Mouse (Mus musculus): Measurements from ENCODE around the gene Atrnl1.

Atrnl1 gene

DNA sequence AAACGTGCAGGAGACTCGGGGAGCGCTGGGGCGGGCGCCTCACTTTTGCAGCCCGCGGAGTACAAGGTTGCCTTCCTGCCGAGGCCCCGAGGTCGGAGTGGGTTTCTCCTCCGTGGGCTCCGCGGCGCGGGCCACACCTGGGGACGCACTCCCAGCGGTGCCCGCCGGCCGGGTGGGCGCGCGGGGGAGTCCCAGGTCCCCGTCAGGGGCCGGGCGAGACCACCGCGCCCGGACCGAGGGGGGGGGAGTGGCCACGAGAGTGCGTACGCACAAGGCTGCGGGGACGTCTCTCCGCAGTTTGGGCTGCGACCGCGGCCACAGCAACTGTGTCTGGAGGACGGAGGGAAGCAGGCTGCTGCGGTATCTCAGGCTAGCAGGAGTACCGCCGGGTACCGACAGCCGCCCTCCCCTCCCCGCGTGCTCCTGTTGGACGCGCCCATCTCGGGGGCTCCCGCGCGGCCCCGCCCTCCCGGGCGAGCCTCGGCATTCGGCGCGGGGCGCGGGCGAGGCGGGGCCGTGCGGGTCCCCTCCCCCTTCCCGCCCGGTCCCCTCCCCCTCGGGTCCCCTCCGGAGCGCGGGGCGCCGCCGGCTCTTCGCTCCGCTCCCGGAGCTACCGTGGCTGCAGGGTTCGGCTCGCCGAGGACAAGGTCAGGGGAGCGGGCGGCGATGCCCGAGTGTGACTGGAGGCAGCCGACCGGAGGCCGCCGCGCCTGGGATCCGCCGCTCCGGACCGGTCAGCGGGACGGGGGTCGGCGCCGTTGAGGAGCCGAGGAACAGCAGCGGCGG, at the start of gene Atrnl1:
Gene Atrnl1, plus strand, starts transcription at position 559 of the 786 bp plus-strand sequence.
- no peak for DNase-seq (ENCODE audit: extremely low read depth, low read depth, low spot score)

DNA sequence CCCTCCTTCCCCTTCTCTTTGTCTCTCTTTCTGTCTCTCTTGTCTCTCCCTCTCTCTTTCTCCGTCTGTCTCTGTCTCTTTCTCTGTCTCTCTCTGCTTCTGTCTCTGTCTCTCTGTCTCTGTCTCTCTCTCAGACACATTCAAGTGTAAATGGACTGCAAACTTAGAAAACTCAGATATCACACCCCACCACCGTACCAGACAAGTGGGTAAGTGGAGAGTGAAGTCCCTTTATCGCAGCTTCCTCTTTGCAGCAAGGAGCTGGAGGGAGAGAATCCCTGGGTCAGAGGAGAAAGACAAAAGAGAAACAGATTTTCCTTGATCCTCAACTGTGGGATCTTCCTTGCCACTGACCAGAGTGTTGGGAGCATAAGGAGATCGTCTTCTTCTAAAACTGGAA, 49.3 kb upstream of the Atrnl1 start:
- no peak for DNase-seq (ENCODE audit: extremely low read depth, low read depth, low spot score)

DNA sequence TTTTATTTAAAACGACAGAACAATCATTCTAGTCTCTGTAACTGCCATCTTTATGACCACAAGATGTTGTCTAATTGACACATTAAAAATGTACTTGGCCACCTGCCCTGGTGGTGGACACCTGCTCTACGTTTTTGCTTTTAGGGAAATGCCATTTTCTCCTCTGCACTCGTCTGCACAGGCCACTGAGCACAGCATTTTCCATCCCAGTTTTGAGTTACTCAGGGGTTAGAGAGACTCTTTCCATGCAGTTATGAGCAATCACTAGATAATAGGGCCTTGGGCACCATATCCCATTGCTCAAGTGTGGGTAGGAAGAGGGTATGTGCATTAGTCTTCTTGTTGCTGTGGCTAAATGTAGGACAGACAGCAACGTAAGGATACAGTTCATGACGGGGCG, 41.8 kb upstream of the Atrnl1 start:
- no peak for DNase-seq (ENCODE audit: extremely low read depth, low read depth, low spot score)

DNA sequence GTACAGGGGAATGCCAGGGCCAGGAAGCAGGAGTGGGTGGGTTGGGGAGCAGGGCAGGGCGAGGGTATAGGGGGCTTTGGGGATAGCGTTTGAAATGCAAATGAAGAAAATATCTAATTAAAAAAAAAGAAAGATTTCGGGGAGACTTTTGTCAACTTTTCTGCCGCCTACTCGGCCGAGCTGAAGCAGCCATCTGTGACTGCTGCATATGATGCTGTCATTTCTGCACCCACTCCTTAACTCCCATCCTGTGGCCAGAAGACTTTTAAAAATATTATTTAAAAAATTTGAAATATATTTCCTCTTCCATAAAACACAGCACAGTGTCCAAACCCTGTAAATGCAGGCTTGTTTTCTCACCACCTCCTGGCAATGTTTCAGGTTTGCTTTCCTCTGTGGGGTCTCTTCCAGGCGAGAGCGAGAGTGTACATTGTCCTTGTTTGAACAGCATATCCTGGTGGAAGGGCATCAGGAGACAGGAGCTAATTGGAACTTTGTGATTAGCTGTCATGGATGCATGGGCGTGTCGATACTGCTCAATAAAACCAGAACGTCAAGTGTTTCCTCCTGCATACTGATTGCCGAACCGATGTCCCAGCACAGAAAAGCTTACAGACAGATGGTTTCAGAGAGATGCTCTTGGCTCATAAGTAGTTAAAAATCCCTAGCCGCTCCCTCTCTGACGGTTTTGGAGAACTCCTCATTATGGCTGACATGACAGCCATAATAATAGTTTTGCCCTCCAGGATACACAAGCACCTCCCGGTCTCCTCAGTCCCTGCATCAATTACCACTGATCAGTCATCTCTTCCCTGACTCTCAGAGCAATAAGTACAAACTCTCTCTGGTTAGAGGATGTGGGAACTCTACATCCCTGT, 38.2 kb upstream of the Atrnl1 start:
- DNase-seq (ENCODE audit: extremely low read depth, low read depth, low spot score), result no peak

DNA sequence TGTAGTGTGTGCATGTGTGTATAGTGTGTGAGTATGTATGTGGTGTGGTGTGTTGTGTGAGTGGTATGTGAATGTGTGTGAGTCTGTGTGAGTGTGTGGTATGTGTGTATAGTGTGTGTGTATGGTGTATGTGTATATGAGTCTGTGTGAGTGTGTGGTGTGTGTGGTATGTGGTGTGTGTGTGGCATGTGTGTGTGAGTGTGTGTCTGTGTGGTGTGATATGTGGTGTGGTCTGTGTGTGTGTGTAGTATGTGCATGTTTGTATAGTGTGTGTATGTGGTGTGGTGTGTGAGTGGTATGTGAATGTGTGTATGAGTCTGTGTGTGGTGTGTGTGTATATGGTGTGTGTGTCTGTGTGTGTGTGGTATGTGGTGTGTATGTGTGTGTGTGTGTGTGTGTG, 37.4 kb upstream of the Atrnl1 start:
- DNase-seq (ENCODE audit: extremely low read depth, low read depth, low spot score), result no peak

DNA sequence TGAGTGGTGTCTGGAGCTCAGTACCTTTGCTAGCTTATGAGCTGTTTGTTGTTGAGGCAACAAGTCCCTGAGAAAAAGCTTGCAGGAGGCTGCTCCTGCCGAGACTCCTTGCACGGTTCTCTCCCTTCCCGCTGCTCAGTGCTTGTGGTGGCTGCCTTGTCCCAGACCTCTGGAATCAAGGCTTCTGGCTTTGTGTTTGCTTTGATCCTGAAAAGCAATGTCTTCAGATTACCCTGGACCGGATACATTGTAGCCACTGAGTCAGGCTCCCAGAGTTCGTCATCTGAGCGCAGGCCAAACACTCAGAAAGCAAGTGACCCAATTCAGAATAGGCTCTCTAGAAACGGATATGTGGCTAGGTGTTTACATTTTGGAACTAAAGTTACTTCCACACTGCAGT, 35.8 kb upstream of the Atrnl1 start:
- DNase-seq (ENCODE audit: extremely low read depth, low read depth, low spot score), result no peak

DNA sequence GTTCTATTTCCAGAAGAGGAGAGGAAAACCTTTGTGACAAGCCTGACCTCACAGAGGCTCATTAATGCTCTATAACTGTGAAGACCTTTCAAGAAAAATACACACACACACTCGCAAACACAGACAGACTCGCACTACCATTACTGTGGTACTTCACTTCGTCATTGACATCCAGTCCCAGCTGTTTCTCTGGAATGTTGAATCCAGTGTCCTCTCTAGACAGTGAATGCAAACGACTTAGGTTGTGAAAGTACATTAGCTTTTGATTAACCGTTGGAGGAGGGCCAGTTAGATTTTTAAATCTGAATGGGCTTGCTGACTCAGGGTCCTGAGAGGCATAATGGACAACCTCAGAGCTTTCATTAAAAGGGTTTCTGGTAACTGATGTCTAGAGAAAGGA, 34.0 kb upstream of the Atrnl1 start:
- no peak for DNase-seq (ENCODE audit: extremely low read depth, low read depth, low spot score)

DNA sequence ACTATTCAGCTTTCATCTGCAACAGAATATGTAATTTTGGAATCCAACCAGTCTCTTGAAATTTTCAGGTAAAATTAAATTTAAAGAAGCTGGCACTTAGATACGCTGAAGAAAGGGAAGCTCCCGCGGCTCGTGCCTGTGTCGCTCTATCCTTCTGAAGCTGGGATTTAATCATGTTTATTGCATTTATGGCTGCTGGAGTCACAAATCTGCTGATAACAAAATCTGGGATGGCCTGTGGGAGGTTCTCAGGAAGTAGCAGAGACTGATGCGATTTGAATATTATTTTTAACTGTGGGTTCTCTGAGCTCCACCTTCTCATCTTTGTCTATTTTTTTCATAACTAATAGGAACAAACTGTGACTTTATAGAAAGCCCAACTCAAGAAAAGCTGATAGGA, 33.6 kb upstream of the Atrnl1 start:
- DNase-seq (ENCODE audit: extremely low read depth, low read depth, low spot score), result no peak

DNA sequence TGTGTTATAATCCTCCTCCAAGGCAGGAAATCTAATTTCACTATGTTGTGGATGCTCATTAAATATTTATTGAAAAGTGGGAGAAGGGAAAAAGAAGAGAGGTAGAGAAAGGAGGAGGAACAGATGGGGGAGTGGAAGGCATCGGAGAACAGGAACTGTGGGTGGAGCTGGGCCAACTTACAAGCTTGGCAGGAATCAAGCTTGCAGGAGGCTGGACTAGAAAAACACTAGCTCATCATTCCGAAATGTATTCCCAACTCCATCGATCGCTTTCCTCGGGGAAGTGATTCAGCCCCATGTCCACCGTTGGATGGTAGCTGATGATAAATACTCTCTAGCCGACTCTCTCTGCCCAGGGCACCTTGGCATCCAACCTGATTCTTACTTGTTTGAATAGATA, 29.9 kb upstream of the Atrnl1 start:
- no peak for DNase-seq (ENCODE audit: extremely low read depth, low read depth, low spot score)

DNA sequence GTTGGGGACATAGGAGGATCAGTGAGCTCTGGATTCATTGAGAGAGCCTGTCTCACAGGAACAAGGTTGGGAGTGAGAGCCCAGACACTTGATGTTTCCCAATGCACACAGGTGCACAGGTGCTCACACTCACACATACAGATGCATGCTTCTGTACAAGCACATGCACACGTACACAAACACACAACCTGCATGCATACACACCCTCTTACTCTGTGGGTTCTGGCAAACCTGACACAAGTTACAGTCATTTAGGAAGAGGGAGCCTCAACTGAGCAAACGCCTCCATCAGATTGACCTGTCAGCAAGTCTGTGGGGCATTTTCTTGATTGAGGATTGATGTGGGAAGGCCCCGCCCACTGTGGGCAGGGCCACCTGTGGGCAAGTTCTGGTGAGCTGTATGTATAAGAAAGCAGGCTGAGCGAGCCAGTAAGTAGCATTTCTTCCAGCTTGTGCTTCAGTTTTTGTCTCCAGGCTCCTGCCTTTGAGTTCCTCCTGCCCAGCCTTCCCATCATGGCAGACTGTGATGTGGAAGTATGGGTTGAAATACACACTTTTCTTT, 25.5 kb upstream of the Atrnl1 start:
- DNase-seq (ENCODE audit: extremely low read depth, low read depth, low spot score), result no peak

DNA sequence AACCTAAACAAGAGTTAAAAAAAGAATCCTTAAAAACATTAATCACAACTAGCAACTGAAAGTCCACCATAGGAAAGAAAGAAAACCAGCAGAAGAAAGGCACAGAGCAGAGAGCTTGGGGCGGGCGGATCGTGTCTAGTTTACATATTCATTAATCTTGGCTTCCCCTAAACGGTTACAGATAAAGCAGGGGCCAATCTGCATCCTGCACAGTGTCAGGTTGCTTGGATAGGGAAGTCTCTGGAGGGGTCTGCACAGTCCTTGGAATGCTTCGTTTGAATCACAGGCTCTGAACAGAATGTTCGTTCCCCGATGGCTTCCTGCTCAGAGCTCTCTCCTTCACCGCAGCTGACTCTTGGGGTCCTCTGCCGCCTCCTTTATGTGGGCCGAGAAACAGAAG, 24.7 kb upstream of the Atrnl1 start:
- DNase-seq (ENCODE audit: extremely low read depth, low read depth, low spot score), result no peak

DNA sequence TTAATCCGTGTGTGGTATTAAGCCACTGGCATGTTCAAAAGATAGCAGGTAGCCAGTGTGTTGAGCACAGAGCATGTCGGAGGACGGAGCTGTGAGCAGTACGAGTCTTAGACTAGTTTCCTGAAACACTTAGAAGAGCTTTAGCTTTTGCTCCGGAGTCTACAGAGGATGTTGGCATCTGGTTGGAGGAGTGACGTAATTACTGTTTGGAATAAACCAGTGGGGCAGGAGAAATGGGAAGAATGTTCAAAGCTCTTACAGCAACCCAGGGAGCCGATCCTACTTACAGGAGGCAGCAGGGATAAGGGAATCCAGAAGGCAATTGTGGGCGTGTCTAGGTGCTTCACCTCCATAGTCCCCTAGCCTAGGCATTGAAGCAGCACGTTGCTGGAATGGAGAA, 21.3 kb upstream of the Atrnl1 start:
- DNase-seq (ENCODE audit: extremely low read depth, low read depth, low spot score), result no peak

DNA sequence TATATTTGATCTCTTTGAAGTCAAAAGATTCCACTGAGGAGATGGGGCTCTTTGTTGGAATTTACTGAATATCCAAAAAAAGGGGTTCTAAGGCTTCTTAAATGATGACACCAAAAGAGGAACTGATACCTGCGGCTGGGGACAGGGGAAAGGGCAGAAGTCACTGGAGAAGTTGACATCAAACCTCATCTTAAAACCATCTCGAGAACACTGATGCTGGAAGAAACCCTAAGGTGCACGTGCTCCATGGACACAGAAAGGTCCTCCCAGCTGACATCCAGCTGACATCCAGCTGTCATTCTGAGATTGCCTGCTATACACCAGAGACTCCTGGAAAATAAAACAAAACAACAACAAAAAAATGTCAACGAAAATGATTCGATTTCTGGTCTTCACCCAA, 19.9 kb upstream of the Atrnl1 start:
- no peak for DNase-seq (ENCODE audit: extremely low read depth, low read depth, low spot score)

DNA sequence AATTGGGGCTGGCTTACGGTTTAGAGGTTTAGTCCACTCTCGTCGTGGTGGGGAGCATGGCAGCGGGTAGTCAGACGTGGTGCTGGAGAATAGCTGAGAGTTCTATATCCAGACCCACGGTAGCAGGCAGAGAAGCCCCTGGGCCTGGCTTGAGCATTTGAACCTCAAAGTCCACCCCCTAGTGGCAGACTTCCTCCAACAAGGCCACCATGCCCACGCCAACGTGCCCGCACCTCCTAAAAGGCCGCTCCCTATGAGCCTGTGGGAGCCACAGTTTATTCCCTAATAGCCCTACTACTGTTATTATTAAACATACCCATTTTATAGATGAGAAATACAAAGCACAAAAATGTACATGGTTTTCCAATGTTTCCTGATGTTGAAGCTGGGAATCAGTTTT, 19.2 kb upstream of the Atrnl1 start:
- DNase-seq (ENCODE audit: extremely low read depth, low read depth, low spot score), result no peak

DNA sequence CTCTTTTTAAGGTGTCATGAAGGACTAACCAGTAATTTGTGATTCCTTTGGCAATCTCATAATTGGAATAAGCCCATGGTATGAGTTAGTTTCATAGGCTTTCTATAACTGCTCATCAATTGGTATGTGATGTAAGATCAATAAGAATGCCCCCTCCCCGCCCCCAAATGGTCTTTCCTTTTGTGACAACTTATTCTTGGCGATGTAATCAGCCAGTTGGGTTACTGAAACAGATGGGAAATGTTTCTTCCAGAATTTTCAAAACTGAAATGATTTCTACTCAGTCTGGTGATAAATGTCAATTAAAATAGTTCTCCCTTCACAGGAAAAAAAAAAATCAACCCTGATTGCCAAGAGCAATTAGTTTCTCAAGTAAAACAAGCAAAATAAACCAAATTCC, 18.5 kb upstream of the Atrnl1 start:
- DNase-seq (ENCODE audit: extremely low read depth, low read depth, low spot score), result no peak

DNA sequence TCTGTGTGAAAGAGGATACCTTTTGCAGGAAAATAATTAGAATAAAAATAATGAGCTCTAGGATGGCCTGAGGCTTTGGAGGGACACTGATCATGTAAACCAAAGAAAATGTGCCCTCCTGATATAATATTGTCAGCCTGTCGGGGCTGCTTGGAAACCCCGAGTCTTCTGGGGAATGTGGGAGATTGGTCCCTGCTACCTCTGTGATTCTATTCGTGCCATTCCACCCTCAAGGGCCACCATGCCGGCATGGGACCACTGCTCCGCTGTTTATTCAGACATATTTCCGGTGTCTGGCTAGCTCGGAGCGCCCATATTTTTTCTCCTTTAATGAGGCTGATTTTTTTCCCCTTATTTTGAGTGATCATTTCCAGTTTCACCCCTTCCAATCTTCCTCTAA, 11.7 kb upstream of the Atrnl1 start:
- no peak for DNase-seq (ENCODE audit: extremely low read depth, low read depth, low spot score)

DNA sequence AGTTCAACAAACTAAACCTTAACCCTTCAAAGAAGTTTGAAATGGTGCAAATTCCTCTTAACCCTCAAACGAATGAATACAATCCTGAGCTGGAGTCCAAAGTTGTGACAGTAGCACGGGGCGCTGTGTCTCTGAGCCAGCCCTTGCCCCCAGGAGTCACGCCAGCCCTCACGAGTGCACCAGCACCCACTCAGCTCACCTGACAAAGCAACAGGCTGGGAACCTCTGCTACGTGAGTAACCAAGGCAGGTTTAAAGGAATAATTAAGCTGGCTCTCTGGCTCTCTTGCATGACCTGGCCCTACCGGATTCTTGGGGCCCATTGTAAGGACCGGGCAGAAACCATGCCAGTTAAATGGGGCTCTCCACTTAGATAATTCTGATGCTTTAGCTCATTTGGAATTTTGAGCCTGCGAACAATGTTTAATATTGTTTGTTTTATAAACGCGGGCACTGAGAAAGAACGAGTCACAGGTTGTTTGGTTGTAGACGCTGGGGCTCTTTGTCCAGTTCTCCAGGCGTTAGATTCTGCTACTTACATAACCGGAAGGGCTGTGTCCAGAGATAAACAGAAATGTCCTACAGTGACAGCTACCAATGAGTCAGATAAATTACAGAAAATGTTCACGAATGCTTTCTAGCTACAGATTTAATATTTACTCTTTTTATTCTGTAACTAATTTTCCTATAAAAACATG, 10.5 kb upstream of the Atrnl1 start:
- no peak for DNase-seq (ENCODE audit: extremely low read depth, low read depth, low spot score)

DNA sequence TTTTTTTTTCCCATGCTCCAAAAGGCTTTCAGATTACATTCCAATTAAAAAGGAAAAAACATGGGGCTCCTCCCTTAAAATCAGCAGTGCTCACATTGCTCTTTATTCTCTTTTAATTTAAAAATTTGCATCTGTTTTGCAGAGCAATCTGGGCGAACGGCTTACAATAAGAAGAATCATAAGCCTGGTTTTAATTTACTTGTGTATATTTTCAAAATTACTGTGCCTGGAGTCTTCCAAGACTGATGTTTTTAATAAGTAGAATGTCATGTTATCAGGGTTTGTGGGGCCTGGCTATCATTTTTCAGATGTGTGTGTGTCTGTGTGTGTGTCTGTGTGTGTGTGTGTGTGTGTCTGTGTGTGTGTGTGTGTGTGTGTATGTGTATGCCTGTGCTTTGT, 9.9 kb upstream of the Atrnl1 start:
- DNase-seq (ENCODE audit: extremely low read depth, low read depth, low spot score), result no peak

DNA sequence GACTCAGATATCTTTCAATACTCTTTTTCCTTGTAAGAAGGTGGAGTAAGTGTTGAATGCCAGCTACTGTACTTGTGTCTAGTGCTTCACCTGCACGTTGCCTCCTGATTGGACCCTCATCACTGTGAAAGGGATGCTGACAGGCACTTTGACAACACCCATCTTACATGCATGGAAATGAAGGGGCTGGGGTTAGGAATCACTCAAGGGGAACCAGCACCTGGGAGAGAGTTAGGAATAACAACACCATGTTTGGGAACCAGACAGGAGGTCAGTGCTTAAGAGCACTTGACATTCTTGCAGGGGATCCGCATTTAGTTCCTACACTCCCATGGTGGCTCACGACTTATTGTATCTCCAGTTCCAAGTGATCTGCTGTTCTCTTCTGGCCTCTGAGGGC, 7.2 kb upstream of the Atrnl1 start:
- no peak for DNase-seq (ENCODE audit: extremely low read depth, low read depth, low spot score)

DNA sequence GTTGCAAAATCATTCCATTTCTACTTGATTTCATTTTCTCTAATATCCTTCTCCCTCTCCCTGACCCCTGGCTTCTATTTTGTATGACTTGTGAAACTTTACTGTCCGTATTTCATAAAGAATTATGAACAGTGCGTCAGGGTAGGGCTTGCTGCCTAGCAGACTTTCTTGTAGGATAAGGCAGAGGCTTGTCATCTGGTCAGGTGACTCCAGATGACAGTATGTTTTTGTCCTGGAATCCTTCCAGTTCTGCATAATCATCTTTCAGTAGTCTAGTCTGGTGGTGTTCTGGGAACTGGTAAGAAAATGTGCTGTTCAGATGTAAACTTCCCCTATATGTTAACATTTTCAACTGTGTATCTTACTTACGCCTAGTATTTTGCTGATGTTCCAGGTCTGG, 4.9 kb upstream of the Atrnl1 start:
- DNase-seq (ENCODE audit: extremely low read depth, low read depth, low spot score), result no peak

DNA sequence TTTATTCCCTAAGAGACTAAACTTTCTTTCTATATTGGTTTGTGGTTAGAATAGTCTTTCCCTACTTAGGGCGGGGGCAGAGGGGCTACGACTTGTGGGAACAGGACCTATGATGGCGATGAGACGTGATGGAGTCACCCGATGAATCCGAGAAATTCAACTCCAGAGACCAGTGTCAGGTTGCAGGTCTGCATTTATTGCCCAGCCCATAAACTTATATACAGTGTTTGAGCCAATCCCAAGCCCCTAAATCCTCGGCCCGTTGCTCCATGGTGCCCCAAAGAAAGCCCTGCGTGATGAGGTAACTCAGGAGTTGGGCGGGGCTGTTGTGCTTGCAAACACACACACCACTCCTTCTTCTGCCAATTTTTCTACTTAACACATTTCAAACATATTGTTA, 4.5 kb upstream of the Atrnl1 start:
- no peak for DNase-seq (ENCODE audit: extremely low read depth, low read depth, low spot score)

Measured in fat pad, adult 2 months (tissue).